ENCODE assay signal across 27 mouse cellular contexts in the genomic region with DNA sequence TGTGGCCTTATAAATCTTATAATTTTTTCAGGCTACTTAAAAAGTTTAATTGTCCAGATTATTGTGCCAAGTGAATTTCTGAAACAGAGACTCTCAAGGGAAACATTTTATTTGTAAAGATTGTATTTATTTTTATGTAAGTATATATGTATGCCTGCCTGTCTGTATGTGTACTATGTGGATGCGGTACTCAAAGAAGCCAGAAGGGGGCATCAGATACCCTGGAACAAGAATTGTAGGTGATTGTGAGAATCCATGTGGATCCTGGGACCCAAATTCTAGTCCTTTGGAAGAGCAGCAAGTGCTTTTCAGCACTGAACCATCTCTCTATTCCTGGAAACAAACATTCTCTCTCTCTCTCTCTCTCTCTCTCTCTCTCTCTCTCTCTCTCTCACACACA.
DNase-seq lines count a peak whose midpoint lies in the region; ATAC-seq and TF ChIP-seq lines count a peak whose summit lies in the region.
"Had no signal": no experiment of that assay in that cellular context is flagged by ENCODE, and none has a peak within 500 bp of the region (broad histone marks: within the 10 kb centered on the region; RNA-seq: fewer than 3 reads in every experiment).

No protein-coding gene starts in this region.

- DNase-seq in intestine, embryonic 14.5 days (ENCODE audit: low spot score) = peak; percentile 35
- no peak for DNase-seq in lung, embryonic 14.5 days
- DNase-seq in lung, postnatal 4 days = no peak
- DNase-seq in ES-CJ7 (ENCODE audit: low read depth, low spot score) (peak; percentile 44), R1 (ENCODE audit: low read depth, low spot score) (peak; percentile 59)
- no peak for DNase-seq in yolk sac, embryonic 10.5 days (ENCODE audit: low spot score)
- DNase-seq in adrenal gland, postnatal 25 days = no peak
- DNase-seq: adrenal gland, adult 8-10 months; cerebellum, adult 11-12 months; cerebellum, adult 9-11 months; embryo, embryonic 11 days; heart, postnatal 4 days; kidney, adult 2 months; left cerebral cortex, postnatal 4 days; liver, postnatal 0 days; lung, postnatal 14 days; right cerebral cortex, postnatal 4 days; thymus, postnatal 4 days had no signal

- H3K27ac ChIP-seq in intestine, embryonic 14.5 days (ENCODE audit: low read depth) = no peak overlapping the region
- H3K27ac ChIP-seq in intestine, embryonic 15.5 days = no peak overlapping the region
- H3K27ac ChIP-seq in lung, embryonic 14.5 days (ENCODE audit: low read depth) = no peak overlapping the region
- H3K27ac ChIP-seq: embryonic facial prominence, embryonic 12.5 days; hindbrain, embryonic 13.5 days; liver, embryonic 12.5 days; neural tube, embryonic 13.5 days had no signal

- peaks cover 10% of the 10 kb centered on the region; the same call in 1 of the 2 replicates for H3K4me1 ChIP-seq in intestine, embryonic 14.5 days (replicated peaks; ENCODE audit: control insufficient read depth, insufficient read depth, low read length)
- no peaks in the 10 kb centered on the region for H3K4me1 ChIP-seq in intestine, embryonic 15.5 days (replicated peaks)
- H3K4me1 ChIP-seq in lung, embryonic 14.5 days (ENCODE audit: insufficient read depth) = no peaks in the 10 kb centered on the region
- H3K4me1 ChIP-seq: embryonic facial prominence, embryonic 12.5 days; heart, embryonic 12.5 days; hindbrain, embryonic 13.5 days; liver, embryonic 12.5 days; neural tube, embryonic 13.5 days had no signal

- H3K9me3 ChIP-seq in intestine, embryonic 14.5 days (ENCODE audit: control insufficient read depth, low read length) = no peaks in the 10 kb centered on the region
- no peaks in the 10 kb centered on the region for H3K9me3 ChIP-seq in intestine, embryonic 15.5 days
- no peaks in the 10 kb centered on the region for H3K9me3 ChIP-seq in lung, embryonic 14.5 days (ENCODE audit: low read depth, low read length)
- H3K9me3 ChIP-seq: embryonic facial prominence, embryonic 12.5 days; heart, embryonic 12.5 days; hindbrain, embryonic 13.5 days; liver, embryonic 12.5 days; neural tube, embryonic 13.5 days had no signal

- WGBS in intestine, embryonic 14.5 days = 96% methylated on average over 1 of the region's 1 CpGs
- WGBS in intestine, embryonic 15.5 days = 100% methylated on average over 1 of the region's 1 CpGs
- 100% methylated on average over 1 of the region's 1 CpGs for WGBS in lung, embryonic 14.5 days

- ATAC-seq in intestine, embryonic 14.5 days (replicated peaks; ENCODE audit: low FRiP score, low TSS enrichment, low read depth) = no peak
- ATAC-seq in intestine, embryonic 15.5 days = no peak
- no peak for ATAC-seq in lung, embryonic 14.5 days (ENCODE audit: insufficient read depth)
- ATAC-seq: forebrain, embryonic 14.5 days; liver, embryonic 12.5 days; liver, postnatal 0 days had no signal

- no peak overlapping the region for H3K4me2 ChIP-seq in intestine, embryonic 14.5 days (ENCODE audit: low read length)
- H3K4me2 ChIP-seq in intestine, embryonic 15.5 days (replicated peaks) = no peak overlapping the region
- H3K4me2 ChIP-seq in lung, embryonic 14.5 days = no peak overlapping the region
- H3K4me2 ChIP-seq: embryonic facial prominence, embryonic 12.5 days; heart, embryonic 12.5 days; hindbrain, embryonic 13.5 days; liver, embryonic 12.5 days; midbrain, embryonic 11.5 days; neural tube, embryonic 13.5 days had no signal

- no peaks in the 10 kb centered on the region for H3K27me3 ChIP-seq in intestine, embryonic 14.5 days (replicated peaks; ENCODE audit: control insufficient read depth, insufficient read depth, low read length)
- no peaks in the 10 kb centered on the region for H3K27me3 ChIP-seq in intestine, embryonic 15.5 days (replicated peaks)
- no peaks in the 10 kb centered on the region for H3K27me3 ChIP-seq in lung, embryonic 14.5 days (ENCODE audit: insufficient read depth, low read length)
- H3K27me3 ChIP-seq: CH12.LX; embryonic facial prominence, embryonic 12.5 days; heart, embryonic 12.5 days; hindbrain, embryonic 13.5 days; liver, embryonic 12.5 days; neural tube, embryonic 13.5 days had no signal

- no peaks in the 10 kb centered on the region for H3K36me3 ChIP-seq in intestine, embryonic 14.5 days (ENCODE audit: control insufficient read depth, insufficient read depth, low read length)
- H3K36me3 ChIP-seq in intestine, embryonic 15.5 days = no peaks in the 10 kb centered on the region
- H3K36me3 ChIP-seq in lung, embryonic 14.5 days (ENCODE audit: insufficient read depth) = no peaks in the 10 kb centered on the region
- H3K36me3 ChIP-seq: embryonic facial prominence, embryonic 12.5 days; heart, embryonic 12.5 days; hindbrain, embryonic 13.5 days; liver, embryonic 12.5 days; neural tube, embryonic 13.5 days had no signal

- 0 out of 2 replicates have a peak, but pooled peaks have one; percentile 16 for TF ChIP-seq CTCF in lung, embryonic 14.5 days (IDR thresholded peaks at IDR 0.05; ENCODE audit: low read depth)

- H3K4me3 ChIP-seq in intestine, embryonic 14.5 days (ENCODE audit: low read depth, low read length) = no peak overlapping the region
- no peak overlapping the region for H3K4me3 ChIP-seq in intestine, embryonic 15.5 days (replicated peaks)
- H3K4me3 ChIP-seq in lung, embryonic 14.5 days (ENCODE audit: low read depth, low read length) = no peak overlapping the region
- H3K4me3 ChIP-seq: embryonic facial prominence, embryonic 12.5 days; heart, embryonic 12.5 days; hindbrain, embryonic 13.5 days; liver, embryonic 12.5 days; neural tube, embryonic 13.5 days had no signal

- no peak overlapping the region for H3K9ac ChIP-seq in intestine, embryonic 14.5 days (ENCODE audit: low read length)
- H3K9ac ChIP-seq in intestine, embryonic 15.5 days = no peak overlapping the region
- no peak overlapping the region for H3K9ac ChIP-seq in lung, embryonic 14.5 days
- H3K9ac ChIP-seq: embryonic facial prominence, embryonic 12.5 days; heart, embryonic 12.5 days; hindbrain, embryonic 13.5 days; liver, embryonic 12.5 days; liver, postnatal 0 days; neural tube, embryonic 13.5 days had no signal

Comparison
In these comparisons a context has a peak if more than half of its experiments do, and no peak if none do; other contexts are left out.
1. DNase-seq: peak in intestine, embryonic 14.5 days (single experiment), ES-CJ7 (single experiment) and R1 (single experiment); none in lung, embryonic 14.5 days (single experiment), lung, postnatal 4 days (0 of 2), yolk sac, embryonic 10.5 days (single experiment) and adrenal gland, postnatal 25 days (single experiment).